Mouse (Mus musculus) mature B cell (primary cell): ENCODE data around the gene Abtb1.

Source experiments
- in situ Hi-C: fragments of 300-500 bp; cut with MboI; formaldehyde crosslinking; loops from 2 replicates; pipeline ENCODE4 v1.14.3; 2019

Abtb1 gene

GRCm38 (mm10) chr6:88841781-88842689 is at the start of gene Abtb1:
Gene Abtb1 (minus strand): TSS chr6:88841984.
- in situ Hi-C loops = loop anchor here (25.0 kb wide), 1 partner anchor 280 kb away; no protein-coding TSS in a partner anchor

GRCm38 (mm10) chr6:88890832-88891231 is 49.0 kb upstream of the Abtb1 start:
- in situ Hi-C loops = no loop called here

GRCm38 (mm10) chr6:88889410-88890042 is 47.7 kb upstream of the Abtb1 start:
- in situ Hi-C loops = no loop called here

DNA sequence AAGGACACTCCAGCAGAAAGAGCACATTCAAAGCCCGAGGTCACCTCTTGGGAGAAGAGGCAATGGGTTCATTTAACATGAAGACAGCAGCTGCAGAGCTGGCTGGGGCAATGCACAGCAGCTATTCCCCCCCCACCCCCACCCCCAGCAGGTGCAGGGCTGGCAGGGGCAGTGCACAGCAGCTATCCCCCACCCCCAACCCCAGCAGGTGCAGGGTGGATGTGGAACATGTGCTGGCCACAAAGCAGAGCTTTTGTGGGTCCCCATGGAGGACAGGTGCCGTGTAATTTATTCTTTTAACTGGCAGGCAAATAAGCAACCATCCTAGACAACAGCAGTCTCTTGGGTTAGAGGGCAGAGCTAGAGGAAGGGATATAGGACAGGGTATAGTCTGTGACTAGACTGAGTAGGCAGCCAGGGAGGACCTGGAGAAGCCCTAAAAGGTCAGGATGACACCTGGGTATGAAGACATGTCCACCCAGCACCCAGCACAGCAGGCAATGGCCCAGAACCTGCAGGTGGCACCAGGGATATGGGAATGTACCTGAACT is 44.7 kb upstream of the Abtb1 start:
- in situ Hi-C loops = no loop called here

- in situ Hi-C loops = no loop called here
Observed at GRCm38 (mm10) chr6:88885644-88886416, 44.0 kb upstream of the Abtb1 start.

DNA sequence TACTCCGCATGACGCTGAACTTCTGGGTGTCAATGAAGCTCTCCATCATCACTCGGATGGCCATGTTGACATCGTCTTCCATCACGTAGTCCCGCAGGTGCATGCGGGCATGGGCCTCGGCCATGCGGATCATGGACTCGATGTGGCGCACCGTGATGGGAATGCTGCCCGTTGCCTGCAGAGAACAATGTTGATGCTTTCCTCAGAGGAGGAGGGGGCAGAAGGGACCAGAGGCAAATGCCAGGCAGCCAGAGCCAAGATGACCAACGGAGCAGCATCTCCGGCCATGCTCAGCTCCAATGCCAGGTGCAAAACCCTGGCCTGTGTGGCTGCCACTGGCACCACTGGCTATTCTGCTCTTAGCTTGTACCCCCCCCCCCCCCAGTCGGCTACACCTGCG is 42.9 kb upstream of the Abtb1 start:
- in situ Hi-C loops = no loop called here

- in situ Hi-C loops = no loop called here
Observed at GRCm38 (mm10) chr6:88884195-88884594, 42.4 kb upstream of the Abtb1 start.

GRCm38 (mm10) chr6:88881334-88881733 is 39.5 kb upstream of the Abtb1 start:
- in situ Hi-C loops = no loop called here

DNA sequence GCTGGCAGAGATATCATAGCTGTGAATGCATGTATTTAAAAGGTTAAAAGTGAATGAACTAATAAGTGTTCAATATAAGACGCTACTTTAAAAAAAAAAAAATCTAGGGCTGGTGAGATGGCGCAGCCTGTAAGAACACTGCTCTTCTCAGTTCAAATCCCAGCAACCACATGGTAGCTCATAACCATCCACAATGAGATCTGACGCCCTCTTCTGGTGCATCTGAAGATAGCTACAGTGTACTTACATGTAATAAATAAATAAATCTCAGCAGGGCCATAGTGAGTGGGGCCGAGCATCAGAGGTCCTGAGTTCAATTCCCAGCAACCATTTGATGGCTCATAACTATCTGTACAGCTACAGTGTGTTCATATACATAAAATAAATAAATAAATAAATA is 37.7 kb upstream of the Abtb1 start:
- in situ Hi-C loops = no loop called here

DNA sequence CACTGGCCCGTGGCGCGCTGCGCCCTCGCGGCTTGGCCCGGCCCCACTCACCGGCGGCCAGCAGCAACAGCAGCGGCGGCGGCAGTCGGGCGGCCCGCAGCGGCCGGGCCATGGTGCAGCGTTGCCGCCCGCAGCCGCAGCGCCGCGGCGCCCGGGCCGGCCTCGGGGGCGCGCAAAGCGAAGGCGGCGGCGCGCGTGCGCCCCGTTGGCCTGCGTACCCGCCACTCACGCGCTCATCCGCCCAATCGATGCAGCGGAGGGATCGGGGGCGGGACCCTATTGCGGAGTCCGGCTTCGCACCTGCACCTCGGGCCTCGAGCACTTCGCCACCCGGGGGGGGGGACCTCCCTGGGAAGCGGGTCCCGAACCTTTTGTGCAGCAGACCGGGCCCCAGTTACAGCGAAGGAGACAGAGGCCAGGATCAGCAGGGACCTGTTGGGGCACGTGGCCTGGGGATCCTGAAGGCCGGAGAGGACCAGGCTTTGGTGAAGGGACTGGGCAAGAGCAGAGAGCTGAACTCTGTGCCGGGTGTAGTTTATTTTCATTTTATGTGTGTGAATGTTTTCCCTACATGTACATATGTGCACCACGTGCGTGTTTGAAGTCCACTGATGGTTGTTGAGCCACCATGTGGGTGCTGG is 33.2 kb upstream of the Abtb1 start, which contains the start of gene Podxl2:
Gene Podxl2, minus strand, starts transcription at position 177 of the 641 bp plus-strand sequence.
- in situ Hi-C loops = no loop called here

GRCm38 (mm10) chr6:88873965-88874867 is 32.4 kb upstream of the Abtb1 start:
- in situ Hi-C loops = no loop called here

- in situ Hi-C loops = no loop called here
Observed at GRCm38 (mm10) chr6:88872811-88873210, 31.0 kb upstream of the Abtb1 start.

- in situ Hi-C loops = no loop called here
Observed at GRCm38 (mm10) chr6:88871546-88871945, 29.8 kb upstream of the Abtb1 start.

DNA sequence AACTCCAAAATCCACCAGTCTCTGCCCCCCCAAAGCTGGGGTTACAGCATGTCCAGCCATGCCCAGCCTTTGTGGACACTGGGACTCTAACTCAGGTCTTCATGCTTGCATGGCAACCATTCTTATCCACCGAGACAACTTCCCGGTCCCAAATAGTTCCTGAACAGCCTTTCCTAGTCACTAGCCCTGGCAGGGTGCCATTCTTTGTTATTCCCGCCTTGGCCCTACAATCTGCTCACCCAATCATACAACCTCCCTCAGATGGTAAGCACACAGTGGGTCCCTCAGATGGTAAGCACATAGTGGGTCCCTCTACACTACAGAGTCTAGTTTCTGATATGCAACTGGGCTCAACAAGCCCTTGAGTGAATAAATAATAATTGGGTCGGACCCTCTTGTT is 28.8 kb upstream of the Abtb1 start:
- in situ Hi-C loops = no loop called here

GRCm38 (mm10) chr6:88869459-88869858 is 27.7 kb upstream of the Abtb1 start:
- in situ Hi-C loops = no loop called here

- in situ Hi-C loops = no loop called here
Observed at GRCm38 (mm10) chr6:88865704-88866103, 23.9 kb upstream of the Abtb1 start.

DNA sequence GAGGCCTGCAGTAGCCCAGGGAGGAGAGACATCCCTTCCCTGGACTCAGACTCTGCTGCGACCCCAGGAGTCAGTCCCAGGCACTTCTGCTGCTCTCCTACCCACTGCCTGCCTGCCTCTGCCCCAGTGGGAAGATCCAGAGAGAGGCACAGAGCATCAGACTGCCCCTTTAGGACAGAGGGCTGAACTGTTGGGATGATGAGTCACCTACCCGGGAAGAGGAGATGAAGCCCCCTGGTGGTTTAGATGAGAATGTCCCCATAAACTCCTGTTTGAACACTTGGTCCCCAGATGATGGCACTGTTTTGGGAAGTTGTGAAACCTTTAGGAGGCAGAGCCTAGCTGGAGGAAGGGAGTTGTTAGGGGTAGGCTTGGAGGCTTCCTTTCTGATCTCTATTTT is 19.1 kb upstream of the Abtb1 start:
- in situ Hi-C loops = no loop called here

DNA sequence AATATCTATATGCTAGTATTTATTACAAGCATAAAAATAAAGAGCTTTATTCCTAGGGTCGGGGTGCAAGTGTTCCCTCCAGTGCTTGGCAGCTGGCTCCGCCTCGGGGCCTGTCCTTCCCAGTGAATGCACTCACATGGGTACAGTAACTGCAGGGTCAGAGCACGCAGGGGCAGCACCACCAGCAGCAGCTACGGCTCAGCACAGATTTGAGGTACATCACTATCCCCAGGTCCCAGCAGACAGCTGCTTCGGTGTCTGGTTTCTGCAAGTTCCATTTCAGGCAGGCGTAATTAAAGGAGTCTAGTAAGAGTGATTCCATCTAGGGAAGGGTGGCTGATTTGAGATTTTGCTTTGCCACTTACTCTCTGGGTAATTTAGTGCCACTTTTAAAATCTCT is 16.6 kb upstream of the Abtb1 start:
- in situ Hi-C loops = no loop called here

- in situ Hi-C loops = no loop called here
Observed at GRCm38 (mm10) chr6:88857830-88858229, 16.0 kb upstream of the Abtb1 start.

DNA sequence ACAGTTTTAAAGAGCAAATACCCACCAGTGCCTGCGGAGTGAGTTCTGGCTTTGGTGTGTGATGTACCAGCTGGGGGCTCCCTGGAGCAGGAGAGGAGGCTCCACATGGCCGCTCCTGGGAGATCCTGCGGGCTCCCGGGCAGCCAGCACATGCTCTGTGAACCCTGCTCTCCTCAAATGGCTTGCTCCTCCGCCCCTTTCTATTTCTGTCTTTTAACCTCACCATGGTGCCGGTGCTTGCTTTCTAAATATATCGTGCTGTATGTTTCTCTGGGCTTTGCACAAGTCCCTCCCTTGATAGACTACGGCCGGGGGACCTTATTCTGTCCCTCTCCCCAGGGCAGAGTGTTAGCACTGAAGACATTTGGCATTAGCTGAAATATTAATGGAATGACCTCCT is 15.5 kb upstream of the Abtb1 start:
- in situ Hi-C loops = no loop called here
